Mouse (Mus musculus): ENCODE data around the gene Ccdc87. TPM values are rescaled to one million over a fixed set of nuclear protein-coding genes. Genes with fewer than 3 reads are reported as not detected.

The Ccdc87 gene
- total and polyA plus RNA-seq, 3 experiments: 0.09 to 0.20 (median 0.17) TPM

Other genes starting within 250 kb of the Ccdc87 start
- gene Lrfn4, start 223.7 kb upstream of the Ccdc87 start, total RNA-seq (2021): 1 to 10 TPM; 3.3 to 6.7 TPM
- 17.1 and 22.1 TPM in 2 replicates for gene Lrfn4, start 223.7 kb upstream of the Ccdc87 start, polyA plus RNA-seq (2012; rRNA removed)
- 10 to 100 TPM; 34.8 to 44.2 TPM for gene Rce1, start 213.7 kb upstream of the Ccdc87 start, total RNA-seq (2021)
- 125 and 141 TPM in 2 replicates for gene Rce1, start 213.7 kb upstream of the Ccdc87 start, polyA plus RNA-seq (2012; rRNA removed)
- under 1 TPM in 1 of 2 experiments, not detected in 1; 0.12 TPM for gene Gm960, start 140.7 kb upstream of the Ccdc87 start, total RNA-seq (2021)
- gene Gm960, start 140.7 kb upstream of the Ccdc87 start, polyA plus RNA-seq (2012; rRNA removed): 0.27 and 2.3 TPM in 2 replicates
- gene Sptbn2, start 128.2 kb upstream of the Ccdc87 start, total RNA-seq (2021): under 1 TPM; 0.58 to 0.83 TPM
- gene Sptbn2, start 128.2 kb upstream of the Ccdc87 start, polyA plus RNA-seq (2012; rRNA removed): 0.30 and 0.42 TPM in 2 replicates
- gene Rbm4b, start 82.9 kb upstream of the Ccdc87 start, total RNA-seq (2021): 10 to 100 TPM; 12.4 to 17.9 TPM
- gene Rbm4b, start 82.9 kb upstream of the Ccdc87 start, polyA plus RNA-seq (2012; rRNA removed): 5.8 and 7.4 TPM in 2 replicates
- gene Rbm4, start 45.5 kb upstream of the Ccdc87 start, total RNA-seq (2021): 10 to 100 TPM; 50.2 to 72.7 TPM
- gene Rbm4, start 45.5 kb upstream of the Ccdc87 start, polyA plus RNA-seq (2012; rRNA removed): 11.8 and 14.7 TPM in 2 replicates
- 10 to 100 TPM; 15.3 to 25.3 TPM for gene Gm21992, start 27.8 kb upstream of the Ccdc87 start, total RNA-seq (2021)
- gene Gm21992, start 27.8 kb upstream of the Ccdc87 start, polyA plus RNA-seq (2012; rRNA removed): 24.1 and 31.9 TPM in 2 replicates
- 10 to 100 TPM; 37.9 to 45.9 TPM for gene Rbm14, start 27.7 kb upstream of the Ccdc87 start, total RNA-seq (2021)
- gene Rbm14, start 27.7 kb upstream of the Ccdc87 start, polyA plus RNA-seq (2012; rRNA removed): 83.4 and 97.2 TPM in 2 replicates
- gene Ccs, start within 50 bp of the Ccdc87 start, total RNA-seq (2021): 100 to 1,000 TPM in 1 of 2 experiments, 10 to 100 TPM in 1; 63.8 to 107 TPM
- gene Ccs, start within 50 bp of the Ccdc87 start, polyA plus RNA-seq (2012; rRNA removed): 79.1 and 102 TPM in 2 replicates
- gene Ctsf, start 15.8 kb downstream of the Ccdc87 start, total RNA-seq (2021): 100 to 1,000 TPM; 214 to 421 TPM
- gene Ctsf, start 15.8 kb downstream of the Ccdc87 start, polyA plus RNA-seq (2012; rRNA removed): 1,208 and 1,259 TPM in 2 replicates
- 1 to 10 TPM in 1 of 2 experiments, under 1 TPM in 1; 0.43 to 1.0 TPM for gene Actn3, start 38.5 kb downstream of the Ccdc87 start, total RNA-seq (2021)
- gene Actn3, start 38.5 kb downstream of the Ccdc87 start, polyA plus RNA-seq (2012; rRNA removed): 0.16 and 0.47 TPM in 2 replicates
- 10 to 100 TPM; 16.7 to 21.8 TPM for gene Zdhhc24, start 39.3 kb downstream of the Ccdc87 start, total RNA-seq (2021)
- 78.3 and 80.4 TPM in 2 replicates for gene Zdhhc24, start 39.3 kb downstream of the Ccdc87 start, polyA plus RNA-seq (2012; rRNA removed)
- gene Bbs1, start 67.3 kb downstream of the Ccdc87 start, total RNA-seq (2021): 10 to 100 TPM in 1 of 2 experiments, 1 to 10 TPM in 1; 5.9 to 13.9 TPM
- gene Bbs1, start 67.3 kb downstream of the Ccdc87 start, polyA plus RNA-seq (2012; rRNA removed): 6.1 and 6.2 TPM in 2 replicates
- gene Dpp3, start 88.9 kb downstream of the Ccdc87 start, total RNA-seq (2021): 100 to 1,000 TPM in 1 of 2 experiments, 10 to 100 TPM in 1; 93.0 to 104 TPM
- gene Dpp3, start 88.9 kb downstream of the Ccdc87 start, polyA plus RNA-seq (2012; rRNA removed): 259 and 313 TPM in 2 replicates
- 10 to 100 TPM in 1 of 2 experiments, 1 to 10 TPM in 1; 8.9 to 11.8 TPM for gene Peli3, start 103.8 kb downstream of the Ccdc87 start, total RNA-seq (2021)
- gene Peli3, start 103.8 kb downstream of the Ccdc87 start, polyA plus RNA-seq (2012; rRNA removed): 15.4 and 16.5 TPM in 2 replicates
- gene Mrpl11, start 122.8 kb downstream of the Ccdc87 start, total RNA-seq (2021): 10 to 100 TPM; 43.1 to 60.6 TPM
- 16.3 and 19.7 TPM in 2 replicates for gene Mrpl11, start 122.8 kb downstream of the Ccdc87 start, polyA plus RNA-seq (2012; rRNA removed)
- gene Npas4, start 150.9 kb downstream of the Ccdc87 start, total RNA-seq (2021): under 1 TPM; 0.43 to 0.55 TPM
- 1.1 and 1.3 TPM in 2 replicates for gene Npas4, start 150.9 kb downstream of the Ccdc87 start, polyA plus RNA-seq (2012; rRNA removed)
- gene Slc29a2, start 184.5 kb downstream of the Ccdc87 start, total RNA-seq (2021): 1 to 10 TPM; 4.3 to 6.9 TPM
- gene Slc29a2, start 184.5 kb downstream of the Ccdc87 start, polyA plus RNA-seq (2012; rRNA removed): 12.6 and 13.4 TPM in 2 replicates
- gene B4gat1, start 199.5 kb downstream of the Ccdc87 start, total RNA-seq (2021): 10 to 100 TPM; 27.8 to 44.9 TPM
- 49.9 and 51.8 TPM in 2 replicates for gene B4gat1, start 199.5 kb downstream of the Ccdc87 start, polyA plus RNA-seq (2012; rRNA removed)
- 1 to 10 TPM; 1.6 to 2.6 TPM for gene AC124502.3, start 199.5 kb downstream of the Ccdc87 start, total RNA-seq (2021)
- gene AC124502.3, start 199.5 kb downstream of the Ccdc87 start, polyA plus RNA-seq (2012; rRNA removed): 0.55 and 0.89 TPM in 2 replicates
- 10 to 100 TPM; 28.5 to 28.8 TPM for gene Brms1, start 202.0 kb downstream of the Ccdc87 start, total RNA-seq (2021)
- gene Brms1, start 202.0 kb downstream of the Ccdc87 start, polyA plus RNA-seq (2012; rRNA removed): 30.3 and 36.2 TPM in 2 replicates
- 1 to 10 TPM; 3.1 to 9.6 TPM for gene Rin1, start 211.1 kb downstream of the Ccdc87 start, total RNA-seq (2021)
- 8.8 and 11.6 TPM in 2 replicates for gene Rin1, start 211.1 kb downstream of the Ccdc87 start, polyA plus RNA-seq (2012; rRNA removed)
- gene Cd248, start 228.7 kb downstream of the Ccdc87 start, total RNA-seq (2021): 10 to 100 TPM; 10.4 to 19.8 TPM
- gene Cd248, start 228.7 kb downstream of the Ccdc87 start, polyA plus RNA-seq (2012; rRNA removed): 23.4 and 24.1 TPM in 2 replicates
- gene Tmem151a, start 246.2 kb downstream of the Ccdc87 start, total RNA-seq (2021): 1 to 10 TPM; 1.2 to 2.9 TPM
- gene Tmem151a, start 246.2 kb downstream of the Ccdc87 start, polyA plus RNA-seq (2012; rRNA removed): 4.8 and 5.0 TPM in 2 replicates
- 10 to 100 TPM; 69.5 to 82.3 TPM for gene Yif1a, start 249.2 kb downstream of the Ccdc87 start, total RNA-seq (2021)
- 135 and 147 TPM in 2 replicates for gene Yif1a, start 249.2 kb downstream of the Ccdc87 start, polyA plus RNA-seq (2012; rRNA removed)